Mouse (Mus musculus): ENCODE data around the gene B3gnt4. TPM values are rescaled to one million over a fixed set of nuclear protein-coding genes. Genes with fewer than 3 reads are reported as not detected.

The B3gnt4 gene
- polyA plus RNA-seq, 1 experiment = not detected

DNA sequence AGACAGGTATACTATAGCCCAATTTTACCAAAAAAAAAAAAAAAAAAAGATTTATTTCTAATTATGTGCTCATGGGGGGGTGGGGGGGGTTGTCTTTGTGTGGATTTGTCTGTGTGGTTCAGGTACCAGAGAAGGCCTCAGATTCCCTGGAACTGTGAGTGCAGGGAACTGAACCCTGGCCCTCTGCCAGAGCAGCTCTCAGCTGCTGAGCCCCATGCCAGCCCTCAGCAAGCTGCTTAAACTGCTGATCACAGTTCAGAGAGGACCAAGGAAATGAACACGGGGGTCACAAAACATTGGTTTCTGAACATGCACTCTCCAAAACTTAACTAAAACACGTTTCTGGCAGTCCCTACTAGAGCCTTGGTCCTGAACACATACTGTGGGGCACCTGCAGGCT is 46.2 kb downstream of the B3gnt4 start:
- Histone ChIP-seq H3K4me3 (ENCODE audit: insufficient read depth, low read depth, low read length) (no peak overlapping the region), H3K27ac (ENCODE audit: insufficient read depth, low read depth, low read length) (no peak overlapping the region), H3K4me1 (ENCODE audit: control insufficient read depth, insufficient read depth, low read length) (no peaks in the 10 kb centered on the region)
- WGBS = 25% methylated on average over 2 of the region's 2 CpGs
- TF ChIP-seq POLR2A (IDR thresholded peaks at IDR 0.05; ENCODE audit: insufficient read depth, low read depth, low read length) (no peak), CTCF (IDR thresholded peaks at IDR 0.05; ENCODE audit: insufficient read depth, low read depth, low read length) (no peak)

DNA sequence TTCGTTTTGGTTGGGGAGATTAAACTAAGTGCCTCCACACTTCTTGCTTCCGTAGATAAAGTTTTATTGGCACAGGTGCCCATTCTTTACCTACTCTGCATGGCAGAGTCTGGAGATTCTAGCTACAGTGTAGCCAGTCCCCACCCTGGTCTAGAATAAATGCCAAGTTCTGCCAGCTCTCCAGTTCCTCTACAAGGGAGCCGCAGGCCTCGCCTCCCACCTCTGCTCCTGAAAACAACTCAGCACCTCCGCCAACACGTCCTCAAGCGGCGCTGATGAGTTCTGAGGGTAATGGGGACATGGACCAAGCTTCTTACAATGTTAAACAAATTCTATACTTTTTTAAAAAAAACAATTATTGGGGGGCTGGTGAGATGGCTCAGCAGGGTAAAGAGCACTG is 49.3 kb downstream of the B3gnt4 start:
- TF ChIP-seq POLR2A (IDR thresholded peaks at IDR 0.05; ENCODE audit: insufficient read depth, low read depth, low read length) (no peak), CTCF (IDR thresholded peaks at IDR 0.05; ENCODE audit: insufficient read depth, low read depth, low read length) (no peak)
- WGBS = 92% methylated on average over 8 of the region's 8 CpGs
- no peak overlapping the region for H3K27ac ChIP-seq (ENCODE audit: insufficient read depth, low read depth, low read length)
- H3K4me3 ChIP-seq (ENCODE audit: insufficient read depth, low read depth, low read length) = no peak overlapping the region
- no peaks in the 10 kb centered on the region for H3K4me1 ChIP-seq (ENCODE audit: control insufficient read depth, insufficient read depth, low read length)

DNA sequence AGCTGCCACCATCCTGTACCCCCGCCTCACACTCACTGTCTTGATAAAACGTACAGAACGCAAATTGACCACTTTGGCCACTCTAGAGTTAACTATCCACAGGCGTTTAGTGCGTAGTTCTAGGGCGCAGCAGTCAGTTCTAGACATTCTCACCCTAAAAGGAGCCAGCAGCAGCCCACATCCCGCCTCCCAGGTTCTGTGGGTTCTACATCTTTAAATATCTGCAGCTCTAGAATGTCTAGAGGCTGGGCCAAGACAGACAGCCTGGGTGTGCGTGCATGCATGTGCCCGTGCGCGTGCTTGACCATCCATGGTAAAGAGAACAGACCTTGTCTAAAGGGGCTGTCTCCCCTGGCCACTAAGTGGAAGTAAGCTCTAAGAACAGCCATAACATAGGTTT is 50.9 kb downstream of the B3gnt4 start:
- WGBS = 89% methylated on average over 11 of the region's 11 CpGs
- TF ChIP-seq POLR2A (IDR thresholded peaks at IDR 0.05; ENCODE audit: insufficient read depth, low read depth, low read length) (no peak), CTCF (IDR thresholded peaks at IDR 0.05; ENCODE audit: insufficient read depth, low read depth, low read length) (no peak)
- Histone ChIP-seq H3K4me1 (ENCODE audit: control insufficient read depth, insufficient read depth, low read length) (no peaks in the 10 kb centered on the region), H3K27ac (ENCODE audit: insufficient read depth, low read depth, low read length) (no peak overlapping the region), H3K4me3 (ENCODE audit: insufficient read depth, low read depth, low read length) (no peak overlapping the region)

Other genes with a start within 250 kb of the B3gnt4 start
- gene Bcl7a, start 166.6 kb upstream of the B3gnt4 start, polyA plus RNA-seq (2012; ENCODE audit: insufficient read depth, insufficient read length, low replicate concordance, missing spikeins) = not detected in 2 replicates
- gene Mlxip, start 115.7 kb upstream of the B3gnt4 start, polyA plus RNA-seq (2012; ENCODE audit: insufficient read depth, insufficient read length, low replicate concordance, missing spikeins) = not detected in 2 replicates
- not detected in 2 replicates for gene Lrrc43, start 21.2 kb upstream of the B3gnt4 start, polyA plus RNA-seq (2012; ENCODE audit: insufficient read depth, insufficient read length, low replicate concordance, missing spikeins)
- gene Il31, start 21.0 kb upstream of the B3gnt4 start, polyA plus RNA-seq (2012; ENCODE audit: insufficient read depth, insufficient read length, low replicate concordance, missing spikeins) = not detected in 2 replicates
- not detected in 2 replicates for gene Diablo, start 13.7 kb downstream of the B3gnt4 start, polyA plus RNA-seq (2012; ENCODE audit: insufficient read depth, insufficient read length, low replicate concordance, missing spikeins)
- gene Gm49027, start 15.0 kb downstream of the B3gnt4 start, polyA plus RNA-seq (2012; ENCODE audit: insufficient read depth, insufficient read length, low replicate concordance, missing spikeins) = not detected in 2 replicates
- not detected in 2 replicates for gene Vps33a, start 62.6 kb downstream of the B3gnt4 start, polyA plus RNA-seq (2012; ENCODE audit: insufficient read depth, insufficient read length, low replicate concordance, missing spikeins)
- not detected in 2 replicates for gene Clip1, start 174.2 kb downstream of the B3gnt4 start, polyA plus RNA-seq (2012; ENCODE audit: insufficient read depth, insufficient read length, low replicate concordance, missing spikeins)
- not detected in 2 replicates for gene Zcchc8, start 210.6 kb downstream of the B3gnt4 start, polyA plus RNA-seq (2012; ENCODE audit: insufficient read depth, insufficient read length, low replicate concordance, missing spikeins)
- gene Rsrc2, start 239.0 kb downstream of the B3gnt4 start, polyA plus RNA-seq (2012; ENCODE audit: insufficient read depth, insufficient read length, low replicate concordance, missing spikeins) = 245 and 278 TPM in 2 replicates
- not detected in 2 replicates for gene Kntc1, start 239.3 kb downstream of the B3gnt4 start, polyA plus RNA-seq (2012; ENCODE audit: insufficient read depth, insufficient read length, low replicate concordance, missing spikeins)

Data from olfactory bulb, adult 2 months (tissue).